Mouse (Mus musculus) spleen, adult 2 months (tissue): ENCODE results near the gene Siae.

ENCODE experiments used
- CTCF ChIP-seq: fragments of 200-500 bp; IDR thresholded peaks from 2 replicates; pipeline ENCODE4 v1.5.1; 2011; ENCODE audit warnings: mild to moderate bottlenecking, inconsistent platforms; ENCODE audit not compliant: insufficient read depth, insufficient read length, insufficient replicate concordance; ENCODE audit errors: extremely low read depth
- POLR2A ChIP-seq: fragments of 200-500 bp; IDR thresholded peaks from 2 replicates; pipeline ENCODE4 v1.6.1; 2011; ENCODE audit warnings: low read depth, low read length, inconsistent platforms

GRCm38 (mm10) chr9:37625129-37625528, 69.6 kb downstream of the Siae start:
- TF ChIP-seq CTCF (no peak), POLR2A (no peak)
